Mouse (Mus musculus) testis, postnatal 10 days (tissue): Measurements from ENCODE around the gene Coro7.
A peak's percentile ranks its signal among the peaks of the same experiment; 100 is the strongest.
"Not testable (repeated sequence)": the region's sequence is repeated elsewhere in the genome, so short reads cannot be mapped to it uniquely, and the experiment has no call there.

ENCODE experiments used
- DNase-seq: peaks from one replicate; pipeline ENCODE4 v3.0.0; 2021; ENCODE audit warnings: low spot score

Gene Coro7

GRCm38 (mm10) chr16:4682628-4683179, 3.1 kb upstream of the Coro7 start:
- no peak for DNase-seq

- not testable (repeated sequence) for DNase-seq
These were observed 1.4 kb upstream of the Coro7 start for GRCm38 (mm10) chr16:4680922-4681455.

- DNase-seq, result no peak
These were observed 1.5 kb downstream of the Coro7 start for GRCm38 (mm10) chr16:4678080-4678479.

DNA sequence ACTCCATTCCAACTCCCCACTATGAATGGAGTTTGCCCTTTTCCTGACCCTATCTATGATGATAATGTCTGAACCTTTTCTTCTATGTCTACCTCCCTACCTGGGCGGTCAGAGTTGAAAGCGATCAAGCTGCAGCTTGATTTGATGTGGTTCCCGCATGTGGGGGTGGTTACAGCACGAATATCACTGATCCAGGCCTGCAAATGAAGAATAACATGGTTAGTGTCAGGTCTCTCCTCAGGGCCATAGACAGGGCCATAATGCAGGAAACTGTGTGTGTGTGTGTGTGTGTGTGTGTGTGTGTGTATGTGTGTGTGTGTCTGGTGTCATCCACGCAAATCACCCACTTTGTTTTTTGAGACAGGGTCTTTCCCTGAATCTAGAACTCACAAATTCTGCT, 2.7 kb downstream of the Coro7 start:
- DNase-seq, result no peak

DNA sequence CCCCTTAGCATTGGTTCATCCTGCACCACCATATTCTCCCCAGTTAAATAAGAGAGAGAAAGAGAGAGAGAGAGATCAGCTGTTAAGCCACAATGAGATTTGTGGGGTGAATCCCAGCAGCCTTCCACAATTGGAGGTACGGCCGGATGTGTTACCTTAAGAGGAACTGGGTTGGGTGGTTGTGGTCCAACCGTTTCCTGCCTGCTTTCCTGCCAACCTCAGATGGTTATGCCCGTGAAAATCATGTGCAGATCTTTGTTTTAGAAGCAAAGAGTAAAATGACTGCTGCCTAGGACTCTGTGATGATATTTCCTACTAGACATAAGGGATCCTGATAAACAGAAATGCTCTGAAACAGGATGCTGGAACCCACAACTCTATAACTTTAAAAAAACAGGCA, 5.5 kb downstream of the Coro7 start:
- DNase-seq, result no peak

- no peak for DNase-seq
These were observed 9.3 kb downstream of the Coro7 start for GRCm38 (mm10) chr16:4670317-4670716.

- DNase-seq, result peak; percentile 95
These were observed 12.3 kb downstream of the Coro7 start for GRCm38 (mm10) chr16:4667190-4667808.

- DNase-seq, result no peak
These were observed 13.9 kb downstream of the Coro7 start for GRCm38 (mm10) chr16:4665726-4666125.

DNA sequence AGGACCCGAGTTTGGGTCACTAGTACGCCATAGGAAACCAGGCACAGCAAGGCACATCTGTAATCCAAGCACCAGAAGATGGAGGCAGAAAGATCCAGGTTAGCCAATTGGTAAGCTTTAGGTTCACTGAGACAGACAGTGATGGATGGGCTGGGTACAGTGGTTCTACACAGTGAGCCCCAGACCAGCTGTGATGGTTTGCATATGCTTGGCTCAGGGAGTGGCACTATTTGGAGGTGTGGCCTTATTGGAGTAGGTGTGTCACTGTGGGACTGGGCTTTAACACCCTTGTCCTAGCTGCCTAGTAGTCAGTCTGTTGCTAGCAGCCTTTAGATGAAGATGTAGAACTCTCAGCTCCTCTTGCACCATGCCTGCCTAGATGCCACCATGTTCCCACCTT, 15.8 kb downstream of the Coro7 start:
- no peak for DNase-seq

GRCm38 (mm10) chr16:4661605-4662004, 18.0 kb downstream of the Coro7 start:
- no peak for DNase-seq

- no peak for DNase-seq
These were observed 20.3 kb downstream of the Coro7 start for GRCm38 (mm10) chr16:4659326-4659725.

GRCm38 (mm10) chr16:4658781-4659245, 20.8 kb downstream of the Coro7 start:
- peak; percentile 77 for DNase-seq

GRCm38 (mm10) chr16:4656571-4657081, 23.0 kb downstream of the Coro7 start:
- DNase-seq, result no peak

DNA sequence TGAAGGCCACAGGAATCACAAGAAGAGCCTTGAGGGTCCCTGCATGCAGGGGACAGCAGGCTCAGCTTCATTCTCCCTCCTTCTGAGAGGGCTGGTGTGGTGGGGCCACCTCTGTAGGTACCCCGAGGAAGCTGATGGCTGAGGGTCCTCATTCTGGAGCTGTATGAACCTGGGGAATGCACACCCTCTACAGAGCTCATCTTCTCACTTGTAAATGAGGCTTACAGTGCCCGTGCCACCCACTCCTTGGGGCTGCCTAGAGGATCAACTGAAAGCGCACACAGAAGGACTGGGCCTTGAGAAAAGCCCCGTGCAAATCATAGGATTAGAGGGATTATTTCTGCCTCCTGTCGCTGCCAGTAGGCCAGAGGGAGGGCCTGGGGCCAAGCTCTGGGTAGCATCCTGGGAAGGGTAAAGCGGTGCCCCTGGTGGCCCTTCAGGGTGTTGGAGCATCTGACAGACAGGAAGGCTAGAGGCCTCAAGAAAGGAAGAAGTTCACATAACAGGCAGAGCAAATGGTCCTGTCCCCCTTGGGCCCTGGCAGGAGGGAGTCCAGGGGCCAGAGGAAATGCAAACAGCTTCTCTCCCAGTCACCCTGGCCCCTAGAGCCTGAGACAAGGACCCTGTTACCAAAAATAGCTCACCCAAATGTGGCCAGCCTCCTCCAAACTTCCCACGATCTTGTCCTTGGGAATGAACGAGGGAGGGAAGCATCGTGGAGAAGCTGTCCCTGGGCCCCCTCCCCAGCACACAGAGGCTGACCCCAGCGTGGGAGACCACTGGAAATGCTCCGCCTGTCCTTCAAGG, 23.6 kb downstream of the Coro7 start:
- peak; percentile 61 for DNase-seq

- DNase-seq, result peak; percentile 78
These were observed 24.3 kb downstream of the Coro7 start for GRCm38 (mm10) chr16:4655251-4655734.

- peak; percentile 68 for DNase-seq
These were observed 24.9 kb downstream of the Coro7 start for GRCm38 (mm10) chr16:4654706-4655105.

- peak; percentile 43 for DNase-seq
These were observed 26.7 kb downstream of the Coro7 start for GRCm38 (mm10) chr16:4652707-4653416.

DNA sequence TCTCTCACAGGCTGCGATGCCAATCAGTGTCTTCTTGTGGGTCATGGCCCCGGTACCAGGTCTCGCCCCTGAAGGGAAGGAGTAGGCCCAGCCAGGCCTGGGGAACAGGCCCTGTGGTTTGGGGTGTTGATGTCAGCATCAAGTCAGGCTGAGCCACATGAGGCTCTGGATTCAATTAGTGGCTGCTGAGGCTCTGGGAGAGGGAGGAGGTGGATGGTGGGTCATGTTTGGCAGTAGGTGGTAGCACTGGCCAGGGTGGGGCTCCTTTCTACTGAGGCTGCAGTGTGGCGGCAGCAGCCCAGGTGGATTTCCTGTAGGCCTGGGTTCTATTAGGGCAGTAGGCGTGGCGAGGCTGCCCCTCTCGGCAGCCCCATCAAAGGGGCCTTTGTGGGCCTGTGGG, 28.0 kb downstream of the Coro7 start:
- DNase-seq, result peak; percentile 44

DNA sequence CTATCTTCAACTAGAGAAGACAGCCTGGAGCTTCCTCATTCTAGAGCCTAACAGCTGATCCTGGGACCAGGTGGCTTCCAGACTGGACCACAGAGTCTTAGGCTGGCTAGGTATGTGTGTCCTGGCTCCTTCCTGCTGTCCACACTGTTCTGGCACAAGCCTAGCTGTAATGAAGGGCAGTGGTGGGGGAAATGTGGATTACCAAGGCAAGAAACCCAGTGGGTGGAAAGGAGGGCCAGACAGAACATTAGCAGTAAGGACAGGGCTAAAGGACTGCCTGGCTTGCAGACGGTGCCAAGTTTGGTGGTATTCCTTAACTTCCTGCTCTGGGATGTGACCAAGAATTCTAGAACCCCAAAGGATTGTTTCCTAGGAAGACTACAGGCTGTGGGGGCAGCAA, 28.5 kb downstream of the Coro7 start:
- no peak for DNase-seq

DNA sequence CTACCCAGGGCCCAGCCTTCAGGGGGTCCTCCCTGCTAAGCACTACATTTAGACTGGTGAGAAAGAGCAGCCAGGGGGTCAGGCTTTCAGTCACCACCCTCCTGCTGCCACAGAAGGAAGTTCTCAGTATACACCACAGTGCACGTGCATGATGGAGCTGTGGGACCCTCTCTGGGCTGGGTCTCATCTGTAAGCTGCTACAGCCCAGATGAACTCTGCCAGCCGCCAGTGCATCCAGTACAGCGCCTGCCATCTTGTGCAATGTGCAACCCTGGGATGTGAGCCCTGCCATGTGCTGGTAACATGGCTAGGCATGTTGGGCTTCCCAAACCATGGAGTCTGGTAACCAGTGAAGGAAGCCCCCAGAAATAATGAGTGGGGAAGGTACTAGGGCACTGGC, 29.4 kb downstream of the Coro7 start:
- DNase-seq, result no peak

DNA sequence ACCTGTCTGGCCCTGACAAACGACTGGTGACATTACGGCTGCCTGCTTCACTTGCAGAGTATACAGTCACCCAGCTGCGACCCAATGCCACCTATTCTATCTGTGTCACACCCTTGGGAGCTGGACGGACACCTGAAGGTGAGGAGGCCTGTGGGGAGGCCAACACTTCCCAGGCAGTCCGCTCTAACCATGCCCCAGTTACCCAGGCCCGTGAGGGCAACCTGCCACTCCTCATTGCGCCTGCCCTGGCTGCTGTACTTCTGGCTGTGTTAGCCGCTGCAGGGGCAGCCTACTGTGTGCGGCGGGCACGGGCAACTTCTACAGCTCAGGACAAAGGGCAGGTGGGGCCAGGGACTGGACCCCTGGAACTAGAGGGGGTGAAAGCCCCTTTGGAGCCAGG, 29.9 kb downstream of the Coro7 start:
- DNase-seq, result peak; percentile 41

- DNase-seq, result no peak
These were observed 30.4 kb downstream of the Coro7 start for GRCm38 (mm10) chr16:4649211-4649610.
